Mouse (Mus musculus) CD4-positive, CD25-positive, alpha-beta regulatory T cell, adult 4 months (primary cell): ENCODE data around the gene Trpd52l3. TPM values are rescaled to one million over a fixed set of nuclear protein-coding genes. Genes with fewer than 3 reads are reported as not detected.
"Not testable (repeated sequence)": the region's sequence is repeated elsewhere in the genome, so short reads cannot be mapped to it uniquely, and the experiment has no call there.

ENCODE experiments used
- ATAC-seq: one replicate; pipeline ENCODE4 v1.8.0; 2017
- polyA plus RNA-seq, 2 experiments: library from polyadenylated mRNA; unstranded; fragments of 100-300 nt; shearing (Covaris generic); gene quantifications; one replicate each; pipeline ENCODE4 v1.2.1; 2017

Gene Trpd52l3
- not detected for polyA plus RNA-seq

DNA sequence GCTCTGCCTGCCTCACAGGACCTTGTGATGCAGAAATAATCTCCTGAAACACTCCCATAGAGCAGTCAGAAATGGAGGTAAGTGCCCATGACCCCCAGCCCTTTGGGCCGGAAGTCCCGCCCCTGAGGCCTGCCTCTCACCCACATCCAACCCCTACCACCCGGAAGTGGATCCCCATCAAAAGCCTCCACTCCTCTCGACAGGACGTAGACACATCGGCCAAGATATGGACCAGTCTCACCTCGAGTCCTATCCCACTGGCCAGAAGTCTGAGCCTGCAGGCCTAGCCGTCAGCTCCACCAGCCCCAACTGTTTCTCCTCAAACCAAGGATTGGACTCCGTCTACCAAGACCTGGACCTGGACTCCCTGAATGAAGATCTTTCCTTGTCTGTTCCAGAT is at the start of gene Trpd52l3:
Trpd52l3 (plus strand) TSS at position 170 of the 400 bp plus-strand sequence.
- no peak for ATAC-seq

- ATAC-seq: no peak
Observed at GRCm38 (mm10) chr19:29953833-29954232, 49.8 kb upstream of the Trpd52l3 start.

DNA sequence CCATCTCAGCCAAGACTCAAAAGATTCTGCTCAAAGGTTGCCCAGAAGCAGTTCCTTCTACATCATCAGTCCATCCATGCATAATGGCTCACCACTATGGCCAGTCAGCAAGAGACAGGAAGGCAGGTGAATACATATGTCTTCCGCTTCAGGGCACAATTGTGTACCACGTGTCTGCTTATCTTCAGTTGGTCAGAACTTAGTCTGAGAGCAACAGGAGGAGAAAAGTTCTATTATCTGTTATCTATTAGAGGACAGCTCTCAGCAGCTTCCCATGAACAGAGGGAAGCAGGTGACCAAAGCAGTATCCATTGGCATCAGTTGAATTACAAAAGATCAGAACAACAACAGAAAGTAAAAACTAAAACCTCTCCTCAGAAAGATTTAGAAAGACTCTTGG is 48.1 kb upstream of the Trpd52l3 start:
- ATAC-seq: no peak

GRCm38 (mm10) chr19:29960906-29961305 is 42.7 kb upstream of the Trpd52l3 start:
- ATAC-seq: no peak

- ATAC-seq: no peak
Observed at GRCm38 (mm10) chr19:29961842-29962241, 41.7 kb upstream of the Trpd52l3 start.

DNA sequence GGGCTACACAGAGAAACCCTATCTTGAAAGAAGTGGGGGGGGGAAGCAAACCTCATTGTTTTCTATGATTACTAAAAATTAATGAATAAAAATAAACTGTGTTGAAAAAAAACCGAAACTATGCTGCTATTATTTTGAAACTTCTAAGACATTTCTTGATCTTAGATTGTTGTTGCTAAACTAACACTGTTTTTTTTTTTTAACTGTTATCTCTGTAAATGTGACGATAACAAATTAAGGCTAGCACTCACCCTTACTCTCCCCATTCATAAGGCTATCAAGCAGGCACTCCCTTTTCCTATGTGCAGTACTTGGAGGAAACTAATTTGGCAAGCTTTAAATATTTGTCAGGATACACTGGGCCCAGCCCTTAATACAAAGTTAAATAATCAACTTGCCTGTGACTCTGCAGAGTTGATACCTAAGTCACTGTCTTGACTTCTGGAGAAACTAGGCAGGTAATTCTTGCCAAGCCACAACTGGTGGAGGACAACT is 39.9 kb upstream of the Trpd52l3 start:
- ATAC-seq: no peak

- ATAC-seq: no peak
Observed at GRCm38 (mm10) chr19:29967960-29968359, 35.6 kb upstream of the Trpd52l3 start.

GRCm38 (mm10) chr19:29973396-29973795 is 30.2 kb upstream of the Trpd52l3 start:
- no peak for ATAC-seq

DNA sequence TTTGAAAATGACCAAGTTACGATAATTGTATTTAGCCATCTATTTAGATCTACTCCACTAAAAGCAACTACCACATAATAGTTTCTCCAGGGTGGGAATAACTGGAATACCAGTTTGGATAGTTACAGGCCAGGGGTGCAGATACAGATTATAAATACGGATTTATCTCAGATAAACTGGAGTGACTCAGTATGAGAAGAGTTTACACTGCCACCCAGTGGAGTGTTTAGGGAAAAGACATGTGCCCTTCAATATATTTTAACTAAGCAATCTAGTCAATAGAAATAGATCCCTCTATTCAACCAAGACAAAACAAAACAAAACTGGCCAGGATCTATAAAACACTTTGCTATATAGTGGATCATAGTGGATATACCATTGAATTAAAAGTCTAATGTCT is 24.7 kb upstream of the Trpd52l3 start:
- no peak for ATAC-seq

DNA sequence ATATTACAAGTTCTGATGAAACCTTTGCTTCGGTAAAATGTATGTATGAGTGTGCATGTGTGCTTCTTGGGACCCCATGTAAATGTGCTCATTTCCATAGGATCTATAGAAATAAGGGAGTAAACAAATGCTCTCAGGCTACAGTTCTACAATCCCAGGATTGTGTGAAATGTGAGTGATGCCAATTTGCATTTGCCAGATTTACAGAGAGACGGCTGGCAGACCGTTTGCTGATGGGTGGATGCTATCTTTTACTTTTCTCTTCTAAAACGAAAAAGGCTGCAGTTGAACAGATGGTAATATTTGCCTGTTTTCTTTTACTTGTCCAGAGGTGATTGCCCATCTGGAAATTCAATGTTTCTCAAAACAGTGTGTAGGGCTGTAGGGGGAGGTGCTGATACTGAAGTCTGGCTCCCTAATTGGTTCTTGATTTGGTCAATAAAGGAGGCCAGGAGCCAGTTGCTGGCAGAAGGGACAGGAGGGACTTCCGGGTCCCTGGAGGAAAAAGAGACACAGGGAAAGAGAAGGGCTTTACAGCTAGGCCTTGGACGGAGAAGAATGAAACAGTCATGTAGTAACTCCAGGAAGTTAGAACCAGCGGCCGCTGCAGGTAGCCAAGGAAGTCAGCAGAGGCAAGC is 24.0 kb upstream of the Trpd52l3 start:
- ATAC-seq: no peak

- ATAC-seq: no peak
Observed at GRCm38 (mm10) chr19:29984208-29985005, 19.2 kb upstream of the Trpd52l3 start.

DNA sequence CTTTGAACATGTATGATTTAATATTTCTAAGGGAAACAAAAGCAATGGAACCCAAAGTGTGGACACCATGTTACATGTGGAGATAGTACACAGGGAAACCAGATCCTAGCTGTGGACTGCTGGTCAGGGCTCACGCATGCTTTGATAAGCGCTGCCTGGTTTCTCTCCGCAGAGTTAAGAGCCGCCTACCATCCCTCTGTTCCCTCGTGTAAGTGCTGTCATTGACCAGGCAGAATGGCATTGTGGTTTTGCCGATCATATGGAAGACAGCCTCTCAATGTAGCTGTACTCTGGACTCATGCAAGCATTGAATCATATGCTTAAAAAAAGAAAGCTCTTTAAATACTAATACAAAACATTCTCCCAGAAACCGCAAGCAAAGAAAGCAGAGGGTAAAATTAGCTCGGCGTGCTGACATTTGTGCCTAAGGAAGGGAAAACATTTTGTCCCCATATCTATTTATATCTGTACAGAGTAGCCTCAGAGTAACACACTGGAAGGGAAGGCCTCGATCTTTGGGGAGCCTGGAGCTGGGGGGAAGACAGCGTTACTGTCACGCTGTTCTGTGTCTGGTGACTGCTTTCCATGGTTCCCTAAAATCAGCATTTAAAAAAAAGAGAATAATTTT is 17.0 kb upstream of the Trpd52l3 start:
- no peak for ATAC-seq

DNA sequence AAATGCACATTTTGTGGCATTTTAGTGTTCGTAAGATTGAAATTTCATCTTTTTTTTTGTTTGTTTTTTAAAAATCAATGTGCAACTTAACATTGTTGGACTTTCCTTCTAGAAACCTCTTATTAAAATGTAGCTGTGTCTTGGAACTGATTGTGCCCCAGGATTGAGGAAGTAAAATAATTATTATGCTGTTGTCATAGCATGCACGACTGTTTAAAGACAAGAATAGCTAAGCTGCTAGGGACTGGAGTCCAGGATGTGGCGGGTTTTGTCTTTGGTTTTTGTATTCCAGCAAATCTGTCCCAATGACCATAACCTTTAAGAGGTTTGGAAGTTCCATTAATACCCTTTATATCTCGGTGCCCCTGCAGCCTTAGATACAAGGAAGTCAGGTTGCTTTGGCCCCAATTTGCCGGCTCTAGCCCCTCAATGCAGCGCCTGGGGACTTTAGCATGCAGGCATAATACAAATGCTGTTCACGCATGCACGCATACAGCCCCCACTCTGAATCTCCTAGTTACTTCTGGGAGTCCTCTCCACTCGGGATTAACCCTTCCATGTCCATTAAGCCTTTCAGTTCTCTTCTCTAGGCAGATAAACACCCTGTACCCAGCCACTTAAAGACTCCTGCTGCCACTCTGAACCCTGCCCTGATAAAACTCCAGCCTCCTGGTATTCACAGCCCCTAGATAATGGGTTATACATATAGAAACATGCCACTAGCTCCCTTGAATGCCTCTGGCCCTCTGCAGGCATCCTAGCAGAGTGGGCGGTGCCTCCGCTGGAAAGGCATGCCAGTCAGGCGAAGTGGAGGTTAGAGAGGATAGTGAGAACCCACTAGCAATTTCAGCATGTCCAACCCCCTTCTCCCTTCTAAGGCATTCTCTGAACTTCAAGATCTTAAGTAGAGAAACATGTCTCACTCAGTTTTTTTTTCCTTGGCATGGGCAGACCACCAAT is 2.9 kb upstream of the Trpd52l3 start:
- ATAC-seq: no peak

- no peak for ATAC-seq
Observed at GRCm38 (mm10) chr19:30001550-30001949, 2.0 kb upstream of the Trpd52l3 start.

DNA sequence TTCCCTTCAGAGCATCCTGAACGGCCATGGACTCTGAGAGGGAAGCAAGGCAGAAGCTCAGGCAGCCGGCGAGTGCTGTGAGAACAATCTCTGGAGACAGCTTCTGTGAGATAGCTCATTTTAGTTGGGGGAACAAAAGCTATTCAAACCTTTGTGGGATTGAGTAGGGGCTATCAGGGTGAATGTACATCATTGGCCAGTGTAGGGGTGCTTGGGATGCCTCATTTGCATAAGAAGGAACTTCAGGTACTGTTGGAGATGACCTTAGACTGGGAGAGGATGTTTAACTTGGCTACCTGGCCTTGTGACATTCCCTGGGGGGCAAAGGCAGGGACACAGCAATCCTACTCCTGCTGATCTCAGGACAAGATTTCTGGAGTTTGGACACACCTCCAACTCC is 2.8 kb downstream of the Trpd52l3 start:
- ATAC-seq: no peak

DNA sequence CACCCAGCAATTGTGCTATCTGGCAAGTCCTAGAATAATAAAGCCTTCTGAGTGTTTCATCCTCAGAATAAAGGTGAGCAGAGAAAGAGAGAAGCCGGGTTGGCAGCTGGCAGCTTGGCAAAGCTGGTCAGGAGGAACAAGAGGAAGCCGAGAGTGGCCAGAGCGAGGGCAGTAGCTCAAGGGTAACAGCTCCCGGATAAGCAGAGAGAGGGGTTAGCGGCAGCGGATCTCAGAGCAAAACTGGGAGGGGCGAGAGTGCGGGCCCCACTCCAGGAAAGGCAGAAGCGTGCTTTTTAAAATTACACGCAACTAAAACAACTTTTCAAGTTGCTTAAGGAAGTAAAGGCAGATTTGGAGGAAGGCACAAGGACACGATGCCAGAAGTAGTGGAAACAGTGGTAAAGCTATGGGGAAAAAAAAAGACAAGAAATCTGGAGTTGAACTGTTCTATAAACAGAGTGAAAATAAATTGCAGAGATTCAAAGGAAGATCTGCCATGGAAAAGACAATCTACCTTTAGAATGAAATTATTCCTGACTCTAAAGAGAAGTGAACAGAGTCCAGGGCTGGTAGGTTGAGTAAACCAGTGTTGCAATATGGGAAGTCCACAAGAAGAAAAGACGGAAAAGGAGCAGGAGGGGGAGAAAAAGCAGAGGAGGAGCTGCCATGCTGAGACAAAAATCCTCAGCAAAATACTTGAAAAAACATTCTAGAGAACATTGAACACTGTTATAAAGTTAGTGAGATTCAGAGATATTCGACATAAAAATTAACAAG is 7.1 kb downstream of the Trpd52l3 start:
- no peak for ATAC-seq

- ATAC-seq: no peak
Observed at GRCm38 (mm10) chr19:30014331-30014730, 10.7 kb downstream of the Trpd52l3 start.

GRCm38 (mm10) chr19:30016156-30016555 is 12.6 kb downstream of the Trpd52l3 start:
- no peak for ATAC-seq

DNA sequence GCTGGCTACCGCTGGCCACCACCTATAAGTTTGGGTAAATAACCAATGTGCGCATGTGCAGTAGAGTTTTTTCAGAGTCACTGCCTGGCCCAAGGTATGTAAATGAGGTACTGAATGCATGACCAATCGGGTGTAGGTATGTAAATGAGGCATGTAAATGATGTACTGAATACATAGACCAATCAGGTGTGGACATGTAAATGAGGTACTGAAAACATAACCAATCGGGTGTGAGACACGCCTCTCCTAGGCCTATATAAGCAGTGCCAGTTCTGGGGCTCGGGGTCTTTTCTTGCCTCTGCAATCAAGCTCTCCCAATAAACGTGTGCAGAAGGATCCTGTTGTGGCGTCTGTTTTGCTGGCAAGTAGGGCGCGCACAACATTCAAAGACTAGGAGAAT is 19.8 kb downstream of the Trpd52l3 start:
- not testable (repeated sequence) for ATAC-seq

- ATAC-seq: no peak
Observed at GRCm38 (mm10) chr19:30029002-30029710, 25.6 kb downstream of the Trpd52l3 start.
